Mouse (Mus musculus): ENCODE results near the gene Galnt16. TPM values are rescaled to one million over a fixed set of nuclear protein-coding genes. Genes with fewer than 3 reads are reported as not detected.

Gene Galnt16
- polyA plus RNA-seq, 1 experiment from 2014 or later, result 4.8 TPM

GRCm38 (mm10) chr12:80495691-80496090, 22.4 kb upstream of the Galnt16 start:
- H3K4me2 ChIP-seq, result no peak overlapping the region
- no peaks in the 10 kb centered on the region for H3K9me3 ChIP-seq (ENCODE audit: low read depth, low read length)
- no peaks in the 10 kb centered on the region for H3K4me1 ChIP-seq (ENCODE audit: insufficient read depth)
- no peak overlapping the region for H3K9ac ChIP-seq
- DNase-seq (no peak), ATAC-seq (ENCODE audit: insufficient read depth) (no peak)
- no peak for TF ChIP-seq CTCF (IDR thresholded peaks at IDR 0.05; ENCODE audit: low read depth)
- 68% methylated on average over 1 of the region's 1 CpGs for WGBS
- peaks cover 30% of the 10 kb centered on the region for H3K36me3 ChIP-seq (ENCODE audit: insufficient read depth)
- H3K4me3 ChIP-seq (ENCODE audit: low read depth, low read length), result no peak overlapping the region
- no peaks in the 10 kb centered on the region for H3K27me3 ChIP-seq (ENCODE audit: insufficient read depth, low read length)
- H3K27ac ChIP-seq (ENCODE audit: low read depth), result no peak overlapping the region

GRCm38 (mm10) chr12:80498356-80498755, 19.7 kb upstream of the Galnt16 start:
- WGBS, result 48% methylated on average over 4 of the region's 4 CpGs
- DNase-seq, result peak; percentile 63

GRCm38 (mm10) chr12:80500506-80500905, 17.6 kb upstream of the Galnt16 start:
- Histone ChIP-seq H3K27ac (ENCODE audit: low read depth) (no peak overlapping the region), H3K4me1 (ENCODE audit: insufficient read depth) (no peaks in the 10 kb centered on the region), H3K36me3 (ENCODE audit: insufficient read depth) (peaks cover 7% of the 10 kb centered on the region; the same call in 1 of the 2 replicates), H3K9me3 (ENCODE audit: low read depth, low read length) (no peaks in the 10 kb centered on the region), H3K9ac (no peak overlapping the region), H3K4me2 (no peak overlapping the region), H3K27me3 (ENCODE audit: insufficient read depth, low read length) (no peaks in the 10 kb centered on the region), H3K4me3 (ENCODE audit: low read depth, low read length) (no peak overlapping the region)
- TF ChIP-seq CTCF (IDR thresholded peaks at IDR 0.05; ENCODE audit: low read depth), result no peak
- 51% methylated on average over 1 of the region's 1 CpGs for WGBS
- ATAC-seq (ENCODE audit: insufficient read depth) (no peak), DNase-seq (no peak)

More at GRCm38 (mm10) chr12:80498356-80498755, 19.7 kb upstream of the Galnt16 start:
- H3K9ac ChIP-seq, result no peak overlapping the region
- H3K36me3 ChIP-seq (ENCODE audit: insufficient read depth), result peaks cover 12% of the 10 kb centered on the region
- H3K27ac ChIP-seq (ENCODE audit: low read depth), result no peak overlapping the region
- ATAC-seq (ENCODE audit: insufficient read depth), result no peak
- H3K9me3 ChIP-seq (ENCODE audit: low read depth, low read length), result no peaks in the 10 kb centered on the region
- H3K4me2 ChIP-seq, result no peak overlapping the region
- no peaks in the 10 kb centered on the region for H3K4me1 ChIP-seq (ENCODE audit: insufficient read depth)
- H3K4me3 ChIP-seq (ENCODE audit: low read depth, low read length), result no peak overlapping the region
- peak; percentile 48 for TF ChIP-seq CTCF (IDR thresholded peaks at IDR 0.05; ENCODE audit: low read depth)
- H3K27me3 ChIP-seq (ENCODE audit: insufficient read depth, low read length), result no peaks in the 10 kb centered on the region

GRCm38 (mm10) chr12:80504718-80505117, 13.4 kb upstream of the Galnt16 start:
- Histone ChIP-seq H3K36me3 (ENCODE audit: insufficient read depth) (no peaks in the 10 kb centered on the region), H3K4me2 (no peak overlapping the region), H3K9me3 (ENCODE audit: low read depth, low read length) (no peaks in the 10 kb centered on the region), H3K27me3 (ENCODE audit: insufficient read depth, low read length) (no peaks in the 10 kb centered on the region), H3K27ac (ENCODE audit: low read depth) (no peak overlapping the region), H3K4me1 (ENCODE audit: insufficient read depth) (no peaks in the 10 kb centered on the region), H3K4me3 (ENCODE audit: low read depth, low read length) (no peak overlapping the region), H3K9ac (no peak overlapping the region)
- TF ChIP-seq CTCF (IDR thresholded peaks at IDR 0.05; ENCODE audit: low read depth), result no peak
- ATAC-seq (ENCODE audit: insufficient read depth) (no peak), DNase-seq (no peak)
- WGBS, result 70% methylated on average over 5 of the region's 5 CpGs

- no peak overlapping the region for H3K4me3 ChIP-seq (ENCODE audit: low read depth, low read length)
- TF ChIP-seq CTCF (IDR thresholded peaks at IDR 0.05; ENCODE audit: low read depth), result no peak
- no peak overlapping the region for H3K9ac ChIP-seq
- no peaks in the 10 kb centered on the region for H3K9me3 ChIP-seq (ENCODE audit: low read depth, low read length)
- no peak overlapping the region for H3K4me2 ChIP-seq
- H3K4me1 ChIP-seq (ENCODE audit: insufficient read depth), result no peaks in the 10 kb centered on the region
- H3K36me3 ChIP-seq (ENCODE audit: insufficient read depth), result no peaks in the 10 kb centered on the region
- H3K27ac ChIP-seq (ENCODE audit: low read depth), result no peak overlapping the region
- H3K27me3 ChIP-seq (ENCODE audit: insufficient read depth, low read length), result no peaks in the 10 kb centered on the region
- no peak for DNase-seq
- WGBS, result 49% methylated on average over 14 of the region's 14 CpGs
- no peak for ATAC-seq (ENCODE audit: insufficient read depth)
These were observed 10.9 kb upstream of the Galnt16 start for GRCm38 (mm10) chr12:80507041-80507745.

- Histone ChIP-seq H3K9ac (peak overlapping the region; percentile 57), H3K36me3 (ENCODE audit: insufficient read depth) (no peaks in the 10 kb centered on the region), H3K9me3 (ENCODE audit: low read depth, low read length) (no peaks in the 10 kb centered on the region), H3K4me1 (ENCODE audit: insufficient read depth) (no peaks in the 10 kb centered on the region), H3K4me3 (ENCODE audit: low read depth, low read length) (peak overlapping the region; percentile 49), H3K4me2 (peak overlapping the region; percentile 99), H3K27ac (ENCODE audit: low read depth) (no peak overlapping the region), H3K27me3 (ENCODE audit: insufficient read depth, low read length) (peaks cover 51% of the 10 kb centered on the region)
- ATAC-seq (ENCODE audit: insufficient read depth), result peak; percentile 44; the same call in 1 of the 2 replicates
- peak; percentile 30 for DNase-seq
- no peak for TF ChIP-seq CTCF (IDR thresholded peaks at IDR 0.05; ENCODE audit: low read depth)
- WGBS, result 1% methylated on average over 25 of the region's 25 CpGs
These were observed 298 bp downstream of the Galnt16 start for GRCm38 (mm10) chr12:80518393-80518756.

GRCm38 (mm10) chr12:80518757-80519620, 912 bp downstream of the Galnt16 start:
- peak overlapping the region; percentile 57 for H3K9ac ChIP-seq
- under 1% methylated on average over 80 of the region's 90 CpGs for WGBS
- H3K4me3 ChIP-seq (ENCODE audit: low read depth, low read length), result peak overlapping the region; percentile 49
- TF ChIP-seq CTCF (IDR thresholded peaks at IDR 0.05; ENCODE audit: low read depth), result no peak
- H3K27ac ChIP-seq (ENCODE audit: low read depth), result no peak overlapping the region
- ATAC-seq (ENCODE audit: insufficient read depth), result peak; percentile 72
- H3K27me3 ChIP-seq (ENCODE audit: insufficient read depth, low read length), result peaks cover 51% of the 10 kb centered on the region
- no peaks in the 10 kb centered on the region for H3K9me3 ChIP-seq (ENCODE audit: low read depth, low read length)
- peak; percentile 76 for DNase-seq
- H3K4me1 ChIP-seq (ENCODE audit: insufficient read depth), result no peaks in the 10 kb centered on the region
- no peaks in the 10 kb centered on the region for H3K36me3 ChIP-seq (ENCODE audit: insufficient read depth)
- peak overlapping the region; percentile 99 for H3K4me2 ChIP-seq
